Mouse (Mus musculus) heart, embryonic 14.5 days (tissue): ENCODE data around the gene Cog4. TPM values are rescaled to one million over a fixed set of nuclear protein-coding genes. Genes with fewer than 3 reads are reported as not detected.

Source experiments
- ATAC-seq: fragments of 200-750 bp; cut with Nextera tagmentation; 2 replicates; pipeline ENCODE4 v1.8.0; 2017; ENCODE audit warnings: low read depth, moderate TSS enrichment; ENCODE audit not compliant: insufficient number of reproducible peaks, insufficient read depth, low FRiP score
- H3K27ac ChIP-seq, 2 experiments: fragments of 200-500 bp in 1 of 2; fragments of 300-500 bp in 1 of 2; sonication (generic) in 1 of 2; replicated peaks in 1 of 2; 2 replicates each; pipeline ENCODE4 v1.5.1; 2012 to 2014; ENCODE audit warnings: low read depth in 2 of 2, low read length in 2 of 2, control low read depth in 1 of 2, mild to moderate bottlenecking in 1 of 2, mixed read lengths in 1 of 2; ENCODE audit not compliant: control insufficient read depth in 1 of 2, insufficient read depth in 1 of 2
- H3K27me3 ChIP-seq: fragments of 300-500 bp; sonication (generic); 2 replicates; pipeline ENCODE4 v1.6.1; 2014; ENCODE audit warnings: mild to moderate bottlenecking, low read length, control low read depth; ENCODE audit not compliant: control insufficient read depth, insufficient read depth
- H3K36me3 ChIP-seq: fragments of 300-500 bp; sonication (generic); 2 replicates; pipeline ENCODE4 v1.6.1; 2014; ENCODE audit warnings: mild to moderate bottlenecking, control low read depth, low read length, mixed read lengths; ENCODE audit not compliant: control insufficient read depth, insufficient read depth
- H3K4me1 ChIP-seq, 2 experiments: fragments of 200-500 bp in 1 of 2; fragments of 300-500 bp in 1 of 2; sonication (generic) in 1 of 2; 2 replicates each; pipeline ENCODE4 v1.6.1; 2012 to 2014; ENCODE audit warnings: low read length in 2 of 2, control low read depth in 1 of 2, mixed read lengths in 1 of 2; ENCODE audit not compliant: control insufficient read depth in 2 of 2, insufficient read depth in 2 of 2
- H3K4me2 ChIP-seq: fragments of 300-500 bp; sonication (generic); 2 replicates; pipeline ENCODE4 v1.6.1; 2014; ENCODE audit warnings: mild to moderate bottlenecking, low read length
- H3K4me3 ChIP-seq, 2 experiments: fragments of 200-500 bp in 1 of 2; fragments of 300-500 bp in 1 of 2; sonication (generic) in 1 of 2; 2 replicates each; pipeline ENCODE4 v1.5.1; 2012 to 2014; ENCODE audit warnings: low read length in 2 of 2, mild to moderate bottlenecking in 2 of 2, control low read depth in 1 of 2, low read depth in 1 of 2, moderate library complexity in 1 of 2; ENCODE audit not compliant: control insufficient read depth in 1 of 2, insufficient read depth in 1 of 2
- H3K9ac ChIP-seq: fragments of 300-500 bp; sonication (generic); 2 replicates; pipeline ENCODE4 v1.6.1; 2014; ENCODE audit warnings: mild to moderate bottlenecking, low read length
- H3K9me3 ChIP-seq: fragments of 300-500 bp; sonication (generic); 2 replicates; pipeline ENCODE4 v1.6.1; 2016; ENCODE audit warnings: low read length, control low read depth; ENCODE audit not compliant: control insufficient read depth
- WGBS: fragments of 180-500 bp; shearing (Covaris S2); extraction: QIAGEN DNeasy Blood & Tissue Kit; methylation state at CpG from one replicate; pipeline ENCODE4 v1.1.7; 2014; 5-methylcytosine and 5-hydroxymethylcytosine counted together
- polyA plus RNA-seq: library from polyadenylated mRNA; unstranded; fragments of >200 nt; fragmentation: Nextera tagmentation; extraction: Ambion mirVana; gene quantifications from 2 replicates; pipeline ENCODE4 v1.2.1, GENCODE M21; 2014

The Cog4 gene
- polyA plus RNA-seq, 1 experiment from 2014 or later: 62.0 TPM

DNA sequence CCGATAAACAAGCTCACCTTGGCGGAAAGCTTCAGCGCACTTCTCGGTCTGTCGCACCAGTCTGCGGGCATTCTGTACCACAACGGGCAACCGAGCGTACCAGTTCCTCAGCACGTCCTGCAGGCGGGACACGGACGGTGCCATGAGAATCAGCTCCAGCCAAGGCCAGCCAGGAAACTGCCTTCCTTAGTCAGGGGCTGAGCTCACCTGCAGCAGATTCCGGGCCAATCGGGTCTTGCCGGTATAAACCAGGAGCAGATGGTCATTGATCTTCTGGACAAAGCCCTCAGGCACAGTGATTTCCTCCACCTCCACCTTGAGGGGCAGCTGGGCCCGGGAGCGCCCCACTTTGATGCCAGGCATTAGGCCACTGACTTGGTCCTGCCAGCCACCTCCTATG, 37.4 kb downstream of the Cog4 start:
- H3K4me1 ChIP-seq: no peaks in the 10 kb centered on the region
- no peak overlapping the region for H3K4me3 ChIP-seq
- no peak overlapping the region for H3K9ac ChIP-seq
- 93% methylated on average over 18 of the region's 18 CpGs for WGBS
- no peak for ATAC-seq
- H3K27me3 ChIP-seq: no peaks in the 10 kb centered on the region
- H3K36me3 ChIP-seq: peaks cover 89% of the 10 kb centered on the region
- no peak overlapping the region for H3K27ac ChIP-seq
- no peak overlapping the region for H3K4me2 ChIP-seq
- H3K9me3 ChIP-seq: no peaks in the 10 kb centered on the region

- H3K4me2 ChIP-seq: no peak overlapping the region
- peaks cover 67% of the 10 kb centered on the region for H3K36me3 ChIP-seq
- no peaks in the 10 kb centered on the region for H3K9me3 ChIP-seq
- peaks cover 3 to 5% of the 10 kb centered on the region in 2 experiments; a peak in 1 of 4 replicates for H3K4me1 ChIP-seq
- H3K9ac ChIP-seq: no peak overlapping the region
- no peak overlapping the region for H3K27ac ChIP-seq
- ATAC-seq: no peak
- 73% methylated on average over 3 of the region's 3 CpGs for WGBS
- H3K27me3 ChIP-seq: no peaks in the 10 kb centered on the region
- no peak overlapping the region for H3K4me3 ChIP-seq
Observed at GRCm38 (mm10) chr8:110886634-110887033, 40.2 kb downstream of the Cog4 start.

- Histone ChIP-seq H3K9ac (no peak overlapping the region), H3K4me1 (peaks cover 3 to 5% of the 10 kb centered on the region in 2 experiments; a peak in 1 of 4 replicates), H3K4me2 (no peak overlapping the region), H3K36me3 (peaks cover 58% of the 10 kb centered on the region), H3K27me3 (no peaks in the 10 kb centered on the region), H3K9me3 (no peaks in the 10 kb centered on the region), H3K4me3 (no peak overlapping the region), H3K27ac (no peak overlapping the region)
- no peak for ATAC-seq
- 86% methylated on average over 10 of the region's 10 CpGs for WGBS
Observed at GRCm38 (mm10) chr8:110887551-110887950, 41.2 kb downstream of the Cog4 start.

- H3K9me3 ChIP-seq: no peaks in the 10 kb centered on the region
- no peak overlapping the region for H3K27ac ChIP-seq
- H3K27me3 ChIP-seq: no peaks in the 10 kb centered on the region
- no peak overlapping the region for H3K4me2 ChIP-seq
- no peak overlapping the region for H3K4me3 ChIP-seq
- peaks cover 49% of the 10 kb centered on the region for H3K36me3 ChIP-seq
- 90% methylated on average over 8 of the region's 8 CpGs for WGBS
- H3K9ac ChIP-seq: no peak overlapping the region
- no peak for ATAC-seq
- H3K4me1 ChIP-seq: peaks cover 3 to 5% of the 10 kb centered on the region in 2 experiments; a peak in 1 of 4 replicates
Observed at GRCm38 (mm10) chr8:110888441-110888840, 42.0 kb downstream of the Cog4 start.

- H3K4me2 ChIP-seq: no peak overlapping the region
- 83% methylated on average over 16 of the region's 16 CpGs for WGBS
- ATAC-seq: no peak
- no peak overlapping the region for H3K27ac ChIP-seq
- peaks cover 3 to 5% of the 10 kb centered on the region in 2 experiments; a peak in 1 of 4 replicates for H3K4me1 ChIP-seq
- no peaks in the 10 kb centered on the region for H3K27me3 ChIP-seq
- H3K36me3 ChIP-seq: peaks cover 45% of the 10 kb centered on the region
- no peak overlapping the region for H3K4me3 ChIP-seq
- no peak overlapping the region for H3K9ac ChIP-seq
- H3K9me3 ChIP-seq: no peaks in the 10 kb centered on the region
Observed at GRCm38 (mm10) chr8:110888860-110889259, 42.5 kb downstream of the Cog4 start.

GRCm38 (mm10) chr8:110889904-110890470, 43.6 kb downstream of the Cog4 start:
- 43% methylated on average over 12 of the region's 12 CpGs for WGBS
- Histone ChIP-seq H3K4me2 (no peak overlapping the region), H3K4me1 (peaks cover 3 to 5% of the 10 kb centered on the region in 2 experiments; a peak in 1 of 4 replicates), H3K27me3 (no peaks in the 10 kb centered on the region), H3K27ac (no peak overlapping the region), H3K9me3 (no peaks in the 10 kb centered on the region), H3K36me3 (peaks cover 36% of the 10 kb centered on the region), H3K9ac (no peak overlapping the region), H3K4me3 (no peak overlapping the region)
- no peak for ATAC-seq

DNA sequence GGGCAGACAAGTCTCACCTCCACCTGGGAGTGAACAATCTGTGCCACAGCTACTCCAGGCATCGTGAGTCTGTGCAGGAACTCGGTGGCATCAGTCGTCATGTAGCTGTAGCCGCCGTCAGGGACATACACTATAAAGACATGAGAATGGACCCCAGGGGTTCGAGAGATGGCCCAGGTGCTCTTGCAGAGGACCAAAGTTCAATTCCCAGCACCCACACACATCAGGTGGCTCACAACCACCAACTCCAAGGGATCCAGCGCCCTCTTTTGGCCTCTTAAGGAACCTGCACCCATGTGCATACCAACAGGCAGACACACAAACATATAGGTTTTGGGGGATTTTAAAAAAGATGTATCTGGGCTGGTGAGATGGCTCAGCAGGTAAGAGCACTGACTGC, 45.6 kb downstream of the Cog4 start:
- H3K4me2 ChIP-seq: no peak overlapping the region
- no peak for ATAC-seq
- H3K9ac ChIP-seq: no peak overlapping the region
- WGBS: 88% methylated on average over 7 of the region's 7 CpGs
- H3K27ac ChIP-seq: no peak overlapping the region
- H3K4me3 ChIP-seq: no peak overlapping the region
- peaks cover 3 to 5% of the 10 kb centered on the region in 2 experiments; a peak in 1 of 4 replicates for H3K4me1 ChIP-seq
- H3K36me3 ChIP-seq: peaks cover 23% of the 10 kb centered on the region
- H3K27me3 ChIP-seq: no peaks in the 10 kb centered on the region
- H3K9me3 ChIP-seq: no peaks in the 10 kb centered on the region

DNA sequence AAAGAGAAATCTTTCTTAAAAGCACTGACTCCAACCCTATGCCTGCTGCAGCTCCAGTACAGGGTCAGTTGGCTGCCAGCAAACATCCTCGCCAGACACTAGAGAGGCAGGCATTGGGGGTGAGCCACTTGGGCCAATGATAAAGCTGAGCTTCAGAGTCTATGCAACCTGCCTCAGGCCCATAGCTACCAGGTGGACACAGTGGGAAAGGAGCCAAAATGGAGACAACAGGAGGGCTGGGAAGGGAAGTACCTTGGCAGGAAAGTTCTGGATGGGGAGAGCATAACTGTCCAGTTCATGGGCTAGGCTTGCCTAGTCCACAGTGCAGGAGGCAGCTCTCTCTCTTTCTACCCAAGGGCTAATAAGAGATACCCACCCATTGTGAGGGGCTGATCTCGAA, 46.5 kb downstream of the Cog4 start:
- H3K36me3 ChIP-seq: peaks cover 16% of the 10 kb centered on the region; the same call in 1 of the 2 replicates
- no peak overlapping the region for H3K9ac ChIP-seq
- H3K27ac ChIP-seq: no peak overlapping the region
- WGBS: 91% methylated on average over 2 of the region's 2 CpGs
- H3K4me2 ChIP-seq: no peak overlapping the region
- no peaks in the 10 kb centered on the region for H3K27me3 ChIP-seq
- ATAC-seq: no peak
- H3K4me3 ChIP-seq: no peak overlapping the region
- peaks cover 3 to 5% of the 10 kb centered on the region in 2 experiments; a peak in 1 of 4 replicates for H3K4me1 ChIP-seq
- no peaks in the 10 kb centered on the region for H3K9me3 ChIP-seq
